Mouse (Mus musculus) heart, embryonic 10.5 days (tissue): ENCODE measurements around the gene Insl5. TPM values are rescaled to one million over a fixed set of nuclear protein-coding genes. Genes with fewer than 3 reads are reported as not detected.

Experiments
- DNase-seq: peaks from one replicate; pipeline ENCODE4 v3.0.0-alpha.2; 2017; ENCODE audit warnings: low spot score
- H3K27ac ChIP-seq: fragments of 300-500 bp; sonication (generic); 2 replicates; pipeline ENCODE4 v1.5.1; 2016; ENCODE audit warnings: mild to moderate bottlenecking
- H3K27me3 ChIP-seq: fragments of 300-500 bp; sonication (generic); 2 replicates; pipeline ENCODE4 v1.6.1; 2016; ENCODE audit warnings: mild to moderate bottlenecking; ENCODE audit not compliant: poor library complexity, insufficient read depth, severe bottlenecking
- H3K36me3 ChIP-seq: fragments of 300-500 bp; sonication (generic); 2 replicates; pipeline ENCODE4 v1.6.1; 2016; ENCODE audit warnings: mild to moderate bottlenecking, moderate library complexity
- H3K4me1 ChIP-seq: fragments of 300-500 bp; sonication (generic); 2 replicates; pipeline ENCODE4 v1.6.1; 2016; ENCODE audit warnings: mild to moderate bottlenecking
- H3K4me3 ChIP-seq: fragments of 300-500 bp; sonication (generic); 2 replicates; pipeline ENCODE4 v1.5.1; 2016; ENCODE audit warnings: mild to moderate bottlenecking, moderate library complexity
- H3K9me3 ChIP-seq: fragments of 300-500 bp; sonication (generic); 2 replicates; pipeline ENCODE4 v1.6.1; 2016; ENCODE audit warnings: mild to moderate bottlenecking, moderate library complexity
- WGBS: fragments of 180-500 bp; shearing (Covaris S2); methylation state at CpG from one replicate; pipeline ENCODE4 v1.1.7; 2016; 5-methylcytosine and 5-hydroxymethylcytosine counted together
- polyA plus RNA-seq: library from polyadenylated mRNA; unstranded; fragments of >200 nt; fragmentation: Nextera tagmentation; extraction: Ambion mirVana; gene quantifications from 2 replicates; pipeline ENCODE4 v1.2.1, GENCODE M21; 2016

The Insl5 gene
- polyA plus RNA-seq: not detected in 2 replicates

DNA sequence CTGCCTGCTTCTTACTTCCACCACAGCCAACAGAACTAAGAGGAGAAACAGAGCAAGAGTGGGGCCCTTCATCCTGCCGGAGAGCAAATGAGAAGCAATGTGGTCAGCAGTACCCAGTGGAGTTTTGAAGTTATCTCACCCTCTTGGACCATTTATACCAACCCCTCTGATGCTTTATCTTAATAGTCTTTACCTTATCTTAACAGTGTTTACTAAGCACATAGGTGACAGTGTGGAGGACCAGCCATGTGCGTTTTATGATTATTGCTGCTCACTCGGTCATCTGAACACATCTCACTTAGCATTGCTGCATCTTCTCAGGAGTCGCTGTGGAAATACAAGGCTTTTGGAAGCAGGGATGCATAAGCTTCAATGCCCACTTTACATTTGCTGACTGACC lies at the start of gene Insl5:
Gene Insl5, minus strand, starts transcription at position 222 of the 400 bp plus-strand sequence.
- H3K4me1 ChIP-seq: peaks cover 8% of the 10 kb centered on the region; the same call in 1 of the 2 replicates
- WGBS: 60% methylated on average over 4 of the region's 4 CpGs
- no peak for DNase-seq
- no peak within 1 kb of the TSS for H3K27ac ChIP-seq
- H3K36me3 ChIP-seq: no peaks in the 10 kb centered on the region
- no peaks in the 10 kb centered on the region for H3K27me3 ChIP-seq
- no peak within 1 kb of the TSS for H3K4me3 ChIP-seq
- no peaks in the 10 kb centered on the region for H3K9me3 ChIP-seq

DNA sequence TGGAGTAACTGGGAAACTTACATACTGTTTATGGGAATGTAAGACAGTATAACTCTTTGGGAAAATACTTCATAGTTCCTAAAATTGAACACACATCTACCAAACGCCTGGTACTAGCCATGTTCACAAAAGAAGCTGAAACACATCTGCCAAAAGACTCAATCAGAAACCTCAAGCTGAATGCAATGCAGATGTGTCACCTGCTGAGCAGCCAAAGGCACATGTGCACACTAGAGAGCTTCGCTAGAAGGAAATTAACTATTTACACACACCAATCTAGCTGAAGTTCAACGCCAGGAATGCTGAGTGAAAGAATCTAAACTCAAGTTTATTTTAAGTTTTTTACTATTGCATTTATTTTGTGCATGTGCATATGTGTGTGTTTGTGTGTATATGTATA lies 44.0 kb upstream of the Insl5 start:
- Histone ChIP-seq H3K9me3 (no peaks in the 10 kb centered on the region), H3K27me3 (no peaks in the 10 kb centered on the region), H3K27ac (no peak overlapping the region), H3K4me3 (no peak overlapping the region), H3K36me3 (no peaks in the 10 kb centered on the region), H3K4me1 (no peaks in the 10 kb centered on the region)
- no peak for DNase-seq
- WGBS: 81% methylated on average over 3 of the region's 3 CpGs

DNA sequence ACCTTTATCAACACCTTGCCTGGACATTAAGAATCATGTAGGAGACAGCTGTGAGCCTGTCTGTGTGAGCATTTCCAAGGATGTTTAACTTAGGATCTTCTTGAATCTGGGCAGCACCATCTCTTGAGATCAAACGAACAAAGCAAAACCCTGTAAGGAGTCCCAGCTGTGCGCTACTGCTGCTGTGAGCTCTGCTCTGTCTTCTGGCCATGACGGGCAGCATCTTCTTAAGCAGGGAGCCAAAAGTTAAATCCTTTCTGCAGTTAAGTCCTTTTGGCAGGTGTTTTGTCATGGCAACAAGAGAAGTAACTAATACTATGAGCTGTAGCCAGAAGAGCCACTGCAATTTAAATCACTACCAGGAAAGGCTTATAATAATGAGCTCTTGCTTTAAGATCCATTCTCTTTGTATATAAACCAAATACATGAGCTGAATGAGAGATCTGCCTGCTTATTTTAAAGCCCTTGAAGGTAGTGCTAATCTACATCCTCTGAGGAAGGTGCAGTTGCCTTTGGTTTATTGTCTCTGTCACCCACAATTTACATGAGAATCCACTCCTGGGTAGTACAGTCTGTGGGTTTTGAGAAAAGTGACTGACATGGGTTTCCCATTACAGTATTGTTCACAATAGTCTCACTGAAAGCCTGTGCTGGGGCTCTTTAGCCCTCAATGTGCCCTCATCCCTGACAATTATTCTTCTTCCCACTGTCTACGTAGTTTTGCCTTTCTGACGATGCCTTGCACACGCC lies 41.4 kb upstream of the Insl5 start:
- Histone ChIP-seq H3K27me3 (no peaks in the 10 kb centered on the region), H3K9me3 (no peaks in the 10 kb centered on the region), H3K36me3 (no peaks in the 10 kb centered on the region), H3K27ac (no peak overlapping the region), H3K4me3 (no peak overlapping the region), H3K4me1 (no peaks in the 10 kb centered on the region)
- 83% methylated on average over 6 of the region's 6 CpGs for WGBS
- DNase-seq: no peak

DNA sequence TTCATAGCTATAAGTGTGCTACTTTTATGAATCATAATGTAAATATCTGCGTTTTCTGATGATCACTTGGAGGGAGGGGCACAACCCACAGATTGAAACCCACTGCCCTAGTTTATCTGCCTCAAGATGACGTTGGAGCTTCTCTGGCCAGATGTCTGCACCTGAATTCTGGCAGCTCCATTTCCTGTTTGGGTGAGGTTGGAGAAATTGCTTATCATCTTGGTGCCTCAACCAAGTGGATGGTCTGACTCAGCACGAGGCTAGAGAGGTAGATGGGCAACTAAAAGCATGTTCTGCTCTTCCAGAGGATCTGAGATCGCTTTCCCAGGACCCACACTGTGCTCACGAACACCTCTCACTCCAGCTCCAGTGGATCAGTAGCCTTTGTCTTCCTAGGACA lies 38.3 kb upstream of the Insl5 start:
- Histone ChIP-seq H3K27me3 (no peaks in the 10 kb centered on the region), H3K9me3 (no peaks in the 10 kb centered on the region), H3K4me1 (no peaks in the 10 kb centered on the region), H3K27ac (no peak overlapping the region), H3K36me3 (no peaks in the 10 kb centered on the region), H3K4me3 (no peak overlapping the region)
- no peak for DNase-seq
- WGBS: 63% methylated on average over 5 of the region's 5 CpGs

DNA sequence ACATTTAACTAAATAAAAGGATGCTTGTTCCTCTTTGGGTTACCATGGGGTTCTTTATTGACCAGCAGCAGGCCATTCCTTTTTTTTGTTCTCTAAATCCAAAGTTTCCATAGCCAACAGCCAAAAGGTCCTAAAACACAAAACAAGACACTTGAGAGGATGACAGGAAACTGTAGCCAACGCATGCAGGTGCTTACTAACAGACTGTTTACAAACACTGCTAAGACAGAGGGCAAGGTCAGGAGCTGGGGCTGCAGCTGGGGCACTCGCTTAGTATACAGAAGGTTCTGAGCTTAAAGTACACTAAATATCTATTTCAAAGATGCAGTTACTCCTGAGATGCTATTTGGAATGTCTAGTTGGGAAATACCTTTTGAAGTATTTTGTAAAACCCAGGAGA lies 37.8 kb upstream of the Insl5 start:
- no peaks in the 10 kb centered on the region for H3K36me3 ChIP-seq
- no peaks in the 10 kb centered on the region for H3K27me3 ChIP-seq
- H3K9me3 ChIP-seq: no peaks in the 10 kb centered on the region
- no peak overlapping the region for H3K27ac ChIP-seq
- H3K4me3 ChIP-seq: no peak overlapping the region
- DNase-seq: no peak
- 75% methylated on average over 2 of the region's 2 CpGs for WGBS
- H3K4me1 ChIP-seq: no peaks in the 10 kb centered on the region

DNA sequence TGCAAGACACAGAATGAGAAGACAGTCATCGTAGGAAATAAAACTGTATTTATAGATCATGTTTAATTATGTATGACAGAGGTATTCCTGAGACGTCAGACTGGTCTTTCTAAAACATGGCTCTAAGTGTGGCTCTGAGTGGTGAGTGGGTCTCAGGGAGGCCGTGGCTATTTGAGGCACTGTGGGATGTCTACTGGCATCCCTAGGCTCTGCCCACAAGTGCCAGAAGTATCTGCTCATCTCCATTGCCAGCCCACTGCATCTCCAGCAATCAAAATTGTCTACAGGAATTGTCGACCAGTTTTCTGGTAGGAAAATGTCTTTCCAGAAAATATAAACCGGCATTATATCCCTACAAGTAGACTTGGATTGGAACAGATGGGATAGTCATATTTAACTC lies 30.3 kb upstream of the Insl5 start:
- H3K9me3 ChIP-seq: no peaks in the 10 kb centered on the region
- H3K27ac ChIP-seq: no peak overlapping the region
- H3K27me3 ChIP-seq: no peaks in the 10 kb centered on the region
- DNase-seq: no peak
- WGBS: 83% methylated on average over 5 of the region's 5 CpGs
- H3K36me3 ChIP-seq: 0 out of 2 replicates have a peak, but pooled peaks cover 2% of the 10 kb centered on the region
- H3K4me1 ChIP-seq: no peaks in the 10 kb centered on the region
- H3K4me3 ChIP-seq: no peak overlapping the region

DNA sequence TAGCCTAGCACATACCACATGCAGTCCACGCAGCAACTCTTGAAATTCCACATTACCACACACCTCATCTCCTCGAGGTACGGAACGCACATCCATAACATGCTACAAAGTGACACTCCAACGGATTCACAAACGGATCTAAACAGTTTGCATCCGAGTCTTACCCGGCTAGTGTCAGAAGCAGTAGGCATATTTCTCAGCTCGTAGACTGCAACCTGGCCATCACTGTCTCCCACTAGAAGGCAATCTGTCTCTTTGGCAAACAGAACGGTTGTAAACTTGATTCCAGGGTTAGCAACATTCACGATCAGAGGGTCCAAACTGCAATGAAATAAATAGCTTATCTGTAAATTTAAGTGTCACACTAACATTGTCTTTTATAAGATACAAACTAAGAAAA lies 21.4 kb upstream of the Insl5 start:
- H3K9me3 ChIP-seq: no peaks in the 10 kb centered on the region
- no peak overlapping the region for H3K4me3 ChIP-seq
- WGBS: 85% methylated on average over 11 of the region's 11 CpGs
- H3K27me3 ChIP-seq: no peaks in the 10 kb centered on the region
- no peak overlapping the region for H3K27ac ChIP-seq
- DNase-seq: no peak
- H3K4me1 ChIP-seq: no peaks in the 10 kb centered on the region
- H3K36me3 ChIP-seq: no peaks in the 10 kb centered on the region

DNA sequence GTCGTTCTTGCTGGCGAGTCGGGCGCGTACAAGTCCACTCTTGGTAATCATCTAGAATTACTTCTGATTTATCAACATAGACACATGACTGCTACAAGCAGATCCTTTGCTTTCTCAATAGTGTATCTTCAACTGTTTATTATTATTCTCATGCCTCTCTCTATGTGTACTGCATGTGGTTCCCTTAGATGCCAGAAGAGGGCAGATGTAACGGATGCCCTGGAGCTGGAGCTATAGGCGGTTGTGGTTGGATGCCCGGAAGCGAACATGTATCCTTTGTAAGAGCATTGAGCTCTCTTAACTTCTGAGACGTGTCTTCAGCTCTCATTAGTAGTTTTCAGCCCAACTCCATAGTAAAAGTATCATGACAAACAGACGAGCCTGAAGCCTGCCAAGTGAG lies 16.4 kb upstream of the Insl5 start:
- Histone ChIP-seq H3K4me3 (no peak overlapping the region), H3K36me3 (0 out of 2 replicates have a peak, but pooled peaks cover 3% of the 10 kb centered on the region), H3K27ac (no peak overlapping the region), H3K27me3 (no peaks in the 10 kb centered on the region), H3K9me3 (no peaks in the 10 kb centered on the region), H3K4me1 (no peaks in the 10 kb centered on the region)
- no peak for DNase-seq
- 92% methylated on average over 11 of the region's 11 CpGs for WGBS

DNA sequence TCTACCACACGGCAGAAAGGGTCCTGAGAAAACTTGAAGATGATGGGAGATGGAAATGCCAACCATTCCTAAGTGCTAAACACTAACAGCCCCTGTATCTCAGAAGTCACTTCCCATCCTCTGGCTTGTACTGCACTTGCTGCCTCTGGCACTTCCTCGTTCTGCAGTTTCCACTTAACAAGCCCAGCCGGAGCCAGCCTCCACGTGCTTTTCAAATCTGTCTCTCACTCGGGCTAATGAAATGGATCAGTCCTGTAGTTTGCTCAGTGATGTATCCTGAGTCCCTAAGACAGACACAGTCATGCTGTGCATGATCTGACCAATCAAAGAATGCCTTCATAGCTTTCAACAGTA lies 13.2 kb upstream of the Insl5 start:
- Histone ChIP-seq H3K4me3 (no peak overlapping the region), H3K27me3 (no peaks in the 10 kb centered on the region), H3K27ac (no peak overlapping the region), H3K4me1 (no peaks in the 10 kb centered on the region), H3K36me3 (0 out of 2 replicates have a peak, but pooled peaks cover 3% of the 10 kb centered on the region), H3K9me3 (no peaks in the 10 kb centered on the region)
- 59% methylated on average over 5 of the region's 5 CpGs for WGBS
- no peak for DNase-seq

DNA sequence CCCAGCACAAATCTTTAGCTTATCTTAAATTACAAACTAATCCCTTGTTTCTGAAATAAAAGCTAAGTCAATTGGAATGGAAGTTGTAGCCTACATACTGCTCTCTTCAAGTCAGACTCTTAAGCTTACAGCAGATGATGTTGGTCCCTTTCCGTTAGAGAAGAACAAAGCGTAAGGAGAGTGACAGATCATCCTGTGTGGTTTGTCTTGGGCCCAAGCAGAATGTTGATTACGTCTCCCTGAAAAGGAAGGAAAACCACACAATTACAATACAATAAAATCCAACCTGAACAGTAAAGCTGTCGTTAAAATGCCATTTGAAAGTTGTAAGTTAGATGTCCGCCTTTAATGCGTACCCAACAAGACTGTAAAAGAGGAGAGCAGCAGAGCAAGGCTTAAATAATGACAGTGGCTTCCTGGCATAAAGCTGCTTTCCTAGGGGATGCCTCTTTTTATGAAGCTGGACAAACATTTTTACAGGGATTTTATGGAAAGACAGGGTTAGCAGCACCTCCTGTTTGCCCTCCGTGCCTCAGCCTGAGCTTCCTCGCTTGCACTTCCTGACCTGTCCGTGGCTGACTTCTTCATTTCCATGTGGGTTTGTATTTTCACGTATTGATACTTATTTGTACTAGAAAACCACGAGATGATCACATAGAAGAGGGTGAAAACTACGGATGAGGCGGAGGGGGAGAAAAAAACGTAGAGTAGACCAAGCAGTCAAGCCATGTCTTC lies 12.6 kb upstream of the Insl5 start:
- no peak for DNase-seq
- WGBS: 79% methylated on average over 14 of the region's 14 CpGs
- Histone ChIP-seq H3K4me3 (no peak overlapping the region), H3K36me3 (0 out of 2 replicates have a peak, but pooled peaks cover 3% of the 10 kb centered on the region), H3K27me3 (no peaks in the 10 kb centered on the region), H3K9me3 (no peaks in the 10 kb centered on the region), H3K27ac (no peak overlapping the region), H3K4me1 (no peaks in the 10 kb centered on the region)

DNA sequence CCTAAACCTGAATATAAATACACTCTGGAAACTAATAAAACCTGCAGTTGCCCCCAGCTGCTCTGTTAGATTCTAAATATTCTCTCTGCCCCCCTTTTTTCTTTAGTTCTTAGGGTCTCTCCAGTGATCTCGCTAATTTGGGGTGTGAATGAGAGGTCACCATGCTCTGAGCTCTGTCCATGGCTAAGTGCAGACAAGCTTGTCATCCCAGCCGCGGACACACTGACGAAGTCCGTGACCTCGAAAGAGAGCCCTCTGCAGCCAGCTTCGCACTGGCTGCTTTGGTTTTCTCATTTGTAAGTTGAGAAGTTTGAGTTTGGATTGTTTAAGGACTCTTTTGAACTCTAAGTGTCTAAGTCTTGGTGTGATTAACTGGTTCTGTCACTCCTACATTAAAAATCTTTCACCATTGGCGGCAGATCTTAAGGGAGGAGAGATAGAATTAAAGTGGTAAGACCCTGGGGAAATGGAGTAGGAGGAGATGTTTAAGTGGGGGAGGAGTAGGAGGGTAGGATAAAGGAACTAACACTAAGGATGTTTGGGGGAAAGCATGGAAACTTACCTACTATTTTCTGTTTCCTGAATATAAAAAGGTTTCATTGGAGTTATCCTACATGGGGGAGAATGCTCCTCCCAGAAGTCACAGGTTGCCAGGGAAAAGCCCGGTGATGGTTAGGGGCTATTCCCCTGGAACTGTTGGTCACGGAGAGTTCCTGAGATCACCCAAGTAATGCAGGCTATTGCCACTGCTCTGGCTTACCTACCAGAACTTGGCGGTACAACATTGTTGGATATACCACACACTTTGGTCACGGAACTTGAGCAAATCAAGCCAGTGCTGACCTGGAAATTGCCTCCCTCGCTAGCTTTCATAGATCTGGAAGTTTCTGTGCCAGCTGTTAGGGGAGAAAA lies 1.8 kb upstream of the Insl5 start:
- no peak overlapping the region for H3K27ac ChIP-seq
- no peak for DNase-seq
- 60% methylated on average over 13 of the region's 13 CpGs for WGBS
- no peaks in the 10 kb centered on the region for H3K36me3 ChIP-seq
- H3K27me3 ChIP-seq: no peaks in the 10 kb centered on the region
- H3K4me3 ChIP-seq: no peak overlapping the region
- no peaks in the 10 kb centered on the region for H3K9me3 ChIP-seq
- peaks cover 8% of the 10 kb centered on the region; the same call in 1 of the 2 replicates for H3K4me1 ChIP-seq

DNA sequence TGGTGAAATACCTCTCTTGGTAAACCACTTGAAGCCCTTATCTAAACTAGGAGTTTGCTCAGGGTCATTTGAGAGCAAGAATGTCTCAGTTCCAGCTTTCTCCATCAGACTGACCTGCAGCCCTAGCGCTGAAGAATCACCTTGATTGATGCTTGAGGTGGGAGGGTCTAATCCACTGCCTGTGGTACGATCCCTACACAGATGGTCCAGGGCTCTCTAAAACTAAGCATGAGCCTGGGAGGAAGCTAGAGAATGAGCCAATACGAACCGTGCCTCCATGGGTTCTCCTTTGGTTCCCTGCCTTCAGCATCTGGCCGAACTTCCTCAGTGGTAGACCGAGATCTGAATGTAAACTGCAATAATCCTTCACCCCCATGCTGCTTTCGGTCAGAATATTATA lies 1.1 kb upstream of the Insl5 start:
- WGBS: 81% methylated on average over 7 of the region's 7 CpGs
- Histone ChIP-seq H3K9me3 (no peaks in the 10 kb centered on the region), H3K4me1 (peaks cover 8% of the 10 kb centered on the region; the same call in 1 of the 2 replicates), H3K27ac (no peak overlapping the region), H3K36me3 (no peaks in the 10 kb centered on the region), H3K27me3 (no peaks in the 10 kb centered on the region), H3K4me3 (no peak overlapping the region)
- DNase-seq: no peak

DNA sequence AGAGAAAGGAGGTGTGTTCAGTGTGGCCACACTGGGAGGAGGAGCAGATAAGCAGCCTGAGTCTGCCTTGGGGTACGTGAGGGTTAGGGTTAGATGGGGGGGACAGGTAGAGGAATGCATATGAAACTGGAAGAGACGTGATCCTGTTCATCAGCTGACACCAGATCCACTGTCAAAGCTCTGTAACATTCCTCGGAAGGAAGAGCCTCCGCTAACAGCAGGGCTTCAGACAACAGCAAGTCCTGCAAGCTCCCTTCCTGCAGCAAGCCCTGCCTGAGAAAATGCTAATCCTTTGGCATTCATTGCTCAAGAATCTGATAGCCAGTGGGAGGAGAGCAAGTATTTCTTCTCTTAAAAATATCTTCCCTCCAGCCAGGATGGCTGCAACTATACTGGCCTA lies 13.2 kb downstream of the Insl5 start:
- Histone ChIP-seq H3K9me3 (no peaks in the 10 kb centered on the region), H3K27me3 (no peaks in the 10 kb centered on the region), H3K36me3 (no peaks in the 10 kb centered on the region), H3K4me3 (peak overlapping the region; percentile 35), H3K4me1 (peaks cover 11% of the 10 kb centered on the region; the same call in 1 of the 2 replicates), H3K27ac (no peak overlapping the region)
- no peak for DNase-seq
- whole genome bisulfite sequencing: 4% methylated on average over 4 of the region's 4 CpGs
